Mouse (Mus musculus) limb, embryonic 13.5 days (tissue): ENCODE data around the gene Cdc73. TPM values are rescaled to one million over a fixed set of nuclear protein-coding genes. Genes with fewer than 3 reads are reported as not detected.
"Not testable (repeated sequence)": the region's sequence is repeated elsewhere in the genome, so short reads cannot be mapped to it uniquely, and the experiment has no call there.

Experiments
- ATAC-seq: fragments of 200-750 bp; cut with Nextera tagmentation; 2 replicates; pipeline ENCODE4 v1.8.0; 2017; ENCODE audit warnings: low read depth, moderate number of reproducible peaks, moderate TSS enrichment; ENCODE audit not compliant: low FRiP score
- H3K27ac ChIP-seq: fragments of 300-500 bp; sonication (generic); 2 replicates; pipeline ENCODE4 v1.5.1; 2015; ENCODE audit warnings: inconsistent platforms, mild to moderate bottlenecking, moderate library complexity
- H3K27me3 ChIP-seq: fragments of 300-500 bp; sonication (generic); 2 replicates; pipeline ENCODE4 v1.6.1; 2015; ENCODE audit warnings: mild to moderate bottlenecking, inconsistent platforms
- H3K36me3 ChIP-seq: fragments of 300-500 bp; sonication (generic); 2 replicates; pipeline ENCODE4 v1.6.1; 2015; ENCODE audit warnings: inconsistent platforms, mild to moderate bottlenecking, moderate library complexity
- H3K4me1 ChIP-seq: fragments of 300-500 bp; sonication (generic); 2 replicates; pipeline ENCODE4 v1.6.1; 2015; ENCODE audit warnings: inconsistent platforms
- H3K4me2 ChIP-seq: fragments of 300-500 bp; sonication (generic); replicated peaks from 2 replicates; pipeline ENCODE4 v1.6.1; 2015; ENCODE audit warnings: inconsistent platforms, mild to moderate bottlenecking, moderate library complexity
- H3K4me3 ChIP-seq: fragments of 300-500 bp; sonication (generic); 2 replicates; pipeline ENCODE4 v1.5.1; 2015; ENCODE audit warnings: moderate library complexity, mild to moderate bottlenecking, inconsistent platforms
- H3K9ac ChIP-seq: fragments of 300-500 bp; sonication (generic); 2 replicates; pipeline ENCODE4 v1.6.1; 2015; ENCODE audit warnings: mild to moderate bottlenecking, inconsistent platforms
- H3K9me3 ChIP-seq: fragments of 300-500 bp; sonication (generic); 2 replicates; pipeline ENCODE4 v1.6.1; 2016; ENCODE audit warnings: inconsistent platforms
- WGBS: fragments of 180-500 bp; shearing (Covaris S2); methylation state at CpG from one replicate; pipeline ENCODE4 v1.1.7; 2015; 5-methylcytosine and 5-hydroxymethylcytosine counted together
- polyA plus RNA-seq: library from polyadenylated mRNA; unstranded; fragments of >200 nt; fragmentation: Nextera tagmentation; extraction: Ambion mirVana; gene quantifications from 2 replicates; pipeline ENCODE4 v1.2.1, GENCODE M21; 2015

Gene Cdc73
- polyA plus RNA-seq, 1 experiment from 2014 or later = 27.3 TPM

DNA sequence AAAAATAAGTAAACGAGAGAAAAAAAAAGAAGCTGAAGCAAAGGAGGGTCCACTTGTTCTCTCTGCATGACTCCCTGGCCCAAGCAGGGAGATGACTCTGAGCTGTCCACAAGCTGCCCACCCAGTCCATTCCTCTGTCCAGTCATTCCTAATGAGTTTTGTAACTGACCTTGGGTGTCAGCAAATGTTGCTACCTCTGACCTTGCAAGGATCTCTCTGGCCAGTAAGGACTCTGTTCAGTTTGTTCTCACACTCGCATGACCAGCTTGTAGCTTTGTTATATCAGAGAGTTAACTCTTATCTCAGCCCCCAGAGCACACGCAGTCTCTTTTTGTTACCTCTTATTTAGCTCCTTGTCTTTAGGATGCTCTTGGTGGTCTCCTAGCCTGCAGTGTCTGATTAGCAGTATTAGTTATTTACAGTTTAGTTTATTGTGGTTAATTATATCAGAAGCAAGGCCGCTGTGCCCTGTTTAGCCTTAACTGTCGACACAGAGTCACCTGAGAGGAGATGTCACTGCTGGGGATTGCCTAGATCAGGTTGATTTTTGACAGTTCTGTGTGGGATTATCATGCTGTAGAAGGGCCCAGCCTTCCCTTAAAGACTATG lies 21.9 kb upstream of the Cdc73 start:
- ATAC-seq = no peak
- H3K4me3 ChIP-seq = no peak overlapping the region
- no peak overlapping the region for H3K4me2 ChIP-seq
- 79% methylated on average over 5 of the region's 5 CpGs for WGBS
- H3K36me3 ChIP-seq = no peaks in the 10 kb centered on the region
- no peak overlapping the region for H3K9ac ChIP-seq
- no peak overlapping the region for H3K27ac ChIP-seq
- no peaks in the 10 kb centered on the region for H3K27me3 ChIP-seq
- no peaks in the 10 kb centered on the region for H3K4me1 ChIP-seq
- no peaks in the 10 kb centered on the region for H3K9me3 ChIP-seq

- not testable (repeated sequence) for H3K9ac ChIP-seq, H3K4me2 ChIP-seq, H3K27me3 ChIP-seq, H3K4me3 ChIP-seq, H3K9me3 ChIP-seq, ATAC-seq, H3K4me1 ChIP-seq, H3K36me3 ChIP-seq, H3K27ac ChIP-seq
- WGBS = no CpG with 5 or more reads among the region's 2 CpGs
These were observed 13.3 kb upstream of the Cdc73 start, which contains the start of gene Glrx2 for GRCm38 (mm10) chr1:143716038-143716437. Glrx2 (plus strand) TSS chr1:143716338.

DNA sequence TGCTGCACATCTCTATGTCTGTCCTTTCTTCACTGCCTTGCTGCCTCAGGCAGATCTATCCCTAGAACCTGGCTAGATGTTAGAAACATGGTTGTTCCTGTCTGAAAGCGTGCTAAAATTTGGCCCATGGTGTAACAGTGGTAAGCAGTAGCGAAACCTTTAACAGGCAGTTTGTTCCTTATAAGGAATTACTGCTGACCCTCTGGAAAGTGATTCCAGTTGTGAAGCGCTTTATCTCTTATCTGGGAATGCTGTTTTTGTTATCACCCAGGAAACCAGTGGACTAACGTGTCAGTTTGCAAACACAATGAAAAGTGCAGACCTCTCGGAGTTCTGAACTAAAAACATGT lies 7.9 kb upstream of the Cdc73 start:
- no peaks in the 10 kb centered on the region for H3K36me3 ChIP-seq
- H3K27me3 ChIP-seq = no peaks in the 10 kb centered on the region
- no peak overlapping the region for H3K4me2 ChIP-seq
- no peak for ATAC-seq
- H3K4me3 ChIP-seq = no peak overlapping the region
- H3K4me1 ChIP-seq = 0 out of 2 replicates have a peak, but pooled peaks cover 6% of the 10 kb centered on the region
- no peak overlapping the region for H3K9ac ChIP-seq
- H3K9me3 ChIP-seq = no peaks in the 10 kb centered on the region
- WGBS = 80% methylated on average over 5 of the region's 5 CpGs
- no peak overlapping the region for H3K27ac ChIP-seq

DNA sequence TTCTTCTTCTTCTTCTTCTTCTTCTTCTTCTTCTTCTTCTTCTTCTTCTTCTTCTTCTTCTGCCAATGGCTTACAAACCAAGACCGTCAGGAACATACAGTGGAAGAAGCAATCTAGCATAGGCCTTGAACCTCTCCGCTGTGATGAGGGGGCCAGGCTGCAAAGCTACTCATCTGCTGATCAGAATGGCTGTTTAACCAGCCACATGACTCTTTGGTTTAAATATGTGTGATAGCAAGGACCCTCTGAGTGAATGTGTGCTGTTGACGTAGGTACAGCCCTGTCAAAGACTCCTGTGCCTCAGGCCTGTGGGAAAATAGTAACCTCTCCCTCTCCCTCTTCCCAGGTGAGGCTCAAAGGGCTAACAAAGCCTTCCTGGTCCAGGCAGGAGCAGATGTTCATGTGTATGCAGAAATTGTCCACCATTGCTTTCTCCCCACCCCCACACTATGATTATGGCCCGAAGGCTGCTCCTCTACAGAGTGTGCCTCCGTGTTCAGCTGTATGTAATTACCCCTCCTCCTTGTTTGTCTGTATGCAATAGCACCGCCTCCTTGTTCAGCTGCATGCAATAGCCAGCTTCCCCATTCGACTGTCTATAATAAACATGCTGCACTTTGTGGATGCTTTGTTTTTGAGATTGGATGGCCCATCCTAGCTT lies 7.4 kb upstream of the Cdc73 start:
- 53% methylated on average over 7 of the region's 7 CpGs for WGBS
- H3K36me3 ChIP-seq = no peaks in the 10 kb centered on the region
- H3K4me1 ChIP-seq = 0 out of 2 replicates have a peak, but pooled peaks cover 6% of the 10 kb centered on the region
- no peaks in the 10 kb centered on the region for H3K27me3 ChIP-seq
- no peaks in the 10 kb centered on the region for H3K9me3 ChIP-seq
- no peak overlapping the region for H3K4me2 ChIP-seq
- no peak overlapping the region for H3K4me3 ChIP-seq
- no peak for ATAC-seq
- H3K27ac ChIP-seq = no peak overlapping the region
- H3K9ac ChIP-seq = no peak overlapping the region

- Histone ChIP-seq H3K4me1 (0 out of 2 replicates have a peak, but pooled peaks cover 6% of the 10 kb centered on the region), H3K27ac (no peak overlapping the region), H3K4me3 (no peak overlapping the region), H3K27me3 (no peaks in the 10 kb centered on the region), H3K4me2 (no peak overlapping the region), H3K36me3 (no peaks in the 10 kb centered on the region), H3K9ac (no peak overlapping the region), H3K9me3 (no peaks in the 10 kb centered on the region)
- WGBS = 70% methylated on average over 6 of the region's 6 CpGs
- ATAC-seq = no peak
These were observed 5.7 kb upstream of the Cdc73 start for GRCm38 (mm10) chr1:143708361-143708760.

DNA sequence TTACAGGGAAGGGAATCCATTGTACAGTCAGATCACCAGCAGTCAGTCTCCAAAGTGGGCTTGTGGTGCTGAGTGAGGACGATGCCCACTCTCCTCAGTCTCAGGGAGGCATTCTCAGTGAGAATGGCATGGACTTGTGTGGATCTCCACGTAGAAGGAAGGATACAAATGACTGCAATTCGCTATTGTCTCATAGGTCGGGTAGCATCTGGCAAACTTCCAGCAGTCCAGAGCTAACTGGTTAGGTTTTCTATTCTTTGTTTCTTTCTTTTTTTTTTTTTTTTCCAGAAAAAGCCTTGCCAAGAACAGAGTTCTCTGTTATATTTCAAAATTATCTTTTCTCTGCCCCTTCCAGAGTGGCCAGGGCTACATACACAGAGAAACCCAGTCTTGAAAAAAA lies 4.3 kb upstream of the Cdc73 start:
- H3K4me3 ChIP-seq = no peak overlapping the region
- ATAC-seq = no peak
- no peaks in the 10 kb centered on the region for H3K9me3 ChIP-seq
- H3K4me1 ChIP-seq = 0 out of 2 replicates have a peak, but pooled peaks cover 6% of the 10 kb centered on the region
- no peaks in the 10 kb centered on the region for H3K27me3 ChIP-seq
- WGBS = 80% methylated on average over 4 of the region's 4 CpGs
- H3K27ac ChIP-seq = no peak overlapping the region
- no peak overlapping the region for H3K4me2 ChIP-seq
- no peaks in the 10 kb centered on the region for H3K36me3 ChIP-seq
- H3K9ac ChIP-seq = no peak overlapping the region

DNA sequence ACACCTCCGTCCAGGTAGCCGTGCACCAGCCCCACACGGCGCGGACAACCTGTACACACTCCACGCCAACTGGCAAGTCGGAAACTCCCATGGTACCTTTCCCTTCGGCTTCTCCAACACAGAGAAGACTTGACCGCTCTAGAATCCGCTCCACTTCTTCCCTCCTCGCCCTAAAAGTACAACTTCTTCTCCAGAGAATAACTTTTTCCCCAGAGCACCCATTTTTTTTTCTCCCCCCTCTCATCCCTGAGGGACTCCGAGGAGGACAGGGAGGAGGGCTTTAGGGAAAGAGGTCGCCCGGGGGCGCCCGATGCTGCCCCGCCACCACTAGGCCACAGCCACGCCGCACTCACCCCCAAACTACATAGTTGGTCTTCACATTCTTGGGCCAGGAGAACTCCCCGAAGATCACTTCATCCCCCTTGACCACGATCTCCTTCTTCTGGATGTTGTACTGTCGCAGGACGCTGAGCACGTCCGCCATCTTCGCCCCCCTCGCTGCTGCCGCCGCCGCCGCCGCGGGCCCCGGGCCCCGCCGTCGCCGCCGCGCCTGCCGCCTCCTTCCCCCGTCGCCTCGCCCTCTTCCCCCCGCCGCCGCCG lies 452 bp downstream of the Cdc73 start:
- under 1% methylated on average over 42 of the region's 48 CpGs for WGBS
- Histone ChIP-seq H3K27me3 (no peaks in the 10 kb centered on the region), H3K9me3 (no peaks in the 10 kb centered on the region), H3K4me3 (peak overlapping the region; percentile 85), H3K4me1 (peaks cover 13% of the 10 kb centered on the region), H3K4me2 (peak overlapping the region; percentile 74), H3K27ac (peak overlapping the region; percentile 90), H3K36me3 (peaks cover 11% of the 10 kb centered on the region), H3K9ac (peak overlapping the region; percentile 94)
- peak; percentile 77 for ATAC-seq

GRCm38 (mm10) chr1:143701736-143702135 lies 957 bp downstream of the Cdc73 start:
- Histone ChIP-seq H3K4me1 (peaks cover 13% of the 10 kb centered on the region), H3K36me3 (peaks cover 15% of the 10 kb centered on the region), H3K27me3 (no peaks in the 10 kb centered on the region), H3K9me3 (no peaks in the 10 kb centered on the region), H3K4me2 (peak overlapping the region; percentile 74), H3K9ac (peak overlapping the region; percentile 94), H3K4me3 (peak overlapping the region; percentile 85), H3K27ac (no peak overlapping the region)
- no peak for ATAC-seq
- WGBS = 0% methylated on average over 13 of the region's 13 CpGs

DNA sequence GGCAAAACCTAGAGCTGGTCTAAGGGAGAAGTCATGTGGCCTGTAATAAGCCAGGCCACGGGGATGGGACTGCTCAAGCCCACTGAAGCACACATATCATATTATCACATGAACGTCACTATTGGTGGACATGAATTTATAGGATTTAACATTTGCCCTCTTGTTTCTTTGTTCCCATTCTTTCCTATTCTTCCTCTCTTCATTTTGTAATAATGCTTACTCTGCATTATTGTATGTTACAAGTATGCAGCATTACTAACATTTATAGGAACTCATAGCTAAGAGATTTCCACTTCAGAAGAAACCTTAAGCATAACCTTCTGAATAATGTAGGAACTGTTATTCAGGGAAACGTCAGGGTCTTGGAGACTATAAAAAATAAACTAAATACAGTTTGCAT lies 17.8 kb downstream of the Cdc73 start:
- H3K4me1 ChIP-seq = no peaks in the 10 kb centered on the region
- ATAC-seq = no peak
- H3K36me3 ChIP-seq = peaks cover 57% of the 10 kb centered on the region
- H3K27ac ChIP-seq = no peak overlapping the region
- H3K9me3 ChIP-seq = no peaks in the 10 kb centered on the region
- no peak overlapping the region for H3K9ac ChIP-seq
- no peaks in the 10 kb centered on the region for H3K27me3 ChIP-seq
- no peak overlapping the region for H3K4me3 ChIP-seq
- WGBS = 83% methylated on average over 3 of the region's 3 CpGs
- H3K4me2 ChIP-seq = no peak overlapping the region

GRCm38 (mm10) chr1:143681108-143681507 lies 21.6 kb downstream of the Cdc73 start:
- no peak for ATAC-seq
- Histone ChIP-seq H3K4me2 (no peak overlapping the region), H3K9me3 (no peaks in the 10 kb centered on the region), H3K27ac (no peak overlapping the region), H3K9ac (no peak overlapping the region), H3K27me3 (no peaks in the 10 kb centered on the region), H3K36me3 (peaks cover 49% of the 10 kb centered on the region), H3K4me3 (no peak overlapping the region), H3K4me1 (no peaks in the 10 kb centered on the region)
- 95% methylated on average over 5 of the region's 5 CpGs for WGBS

GRCm38 (mm10) chr1:143675734-143676361 lies 26.8 kb downstream of the Cdc73 start:
- H3K4me3 ChIP-seq = no peak overlapping the region
- no peak overlapping the region for H3K9ac ChIP-seq
- H3K4me2 ChIP-seq = no peak overlapping the region
- H3K27me3 ChIP-seq = no peaks in the 10 kb centered on the region
- ATAC-seq = no peak
- H3K36me3 ChIP-seq = peaks cover 35% of the 10 kb centered on the region
- WGBS = 93% methylated on average over 4 of the region's 4 CpGs
- H3K27ac ChIP-seq = no peak overlapping the region
- no peaks in the 10 kb centered on the region for H3K4me1 ChIP-seq
- no peaks in the 10 kb centered on the region for H3K9me3 ChIP-seq

DNA sequence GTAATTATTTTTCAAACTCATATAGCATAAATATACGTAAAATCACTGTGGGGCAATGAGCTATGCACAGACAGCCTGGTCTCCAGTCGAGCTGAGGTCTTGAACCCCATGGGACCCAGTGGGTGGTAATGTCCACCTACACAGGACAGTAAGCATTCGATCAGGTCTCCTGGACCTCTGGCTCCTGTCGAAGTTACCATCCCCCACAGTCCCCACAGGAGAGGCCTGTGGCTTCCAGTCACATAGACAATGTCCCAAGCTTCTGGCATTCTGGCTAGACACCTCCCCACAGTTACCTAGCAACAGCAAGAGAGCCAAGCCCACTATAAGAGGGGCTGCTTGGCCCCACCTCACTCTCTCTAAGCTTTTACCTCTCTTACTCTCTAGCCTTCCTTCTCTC lies 37.9 kb downstream of the Cdc73 start:
- not testable (repeated sequence) for ATAC-seq, H3K9ac ChIP-seq, H3K9me3 ChIP-seq, H3K4me1 ChIP-seq, H3K27me3 ChIP-seq, H3K4me2 ChIP-seq, H3K4me3 ChIP-seq, H3K27ac ChIP-seq
- 96% methylated on average over 4 of the region's 4 CpGs for WGBS
- peaks cover 46% of the 10 kb centered on the region for H3K36me3 ChIP-seq
